Mouse (Mus musculus) limb, embryonic 15.5 days (tissue): ENCODE measurements around the gene Mmp3. TPM values are rescaled to one million over a fixed set of nuclear protein-coding genes. Genes with fewer than 3 reads are reported as not detected.
A peak's percentile ranks its signal among the peaks of the same experiment; 100 is the strongest.
"Not testable (repeated sequence)": the region's sequence is repeated elsewhere in the genome, so short reads cannot be mapped to it uniquely, and the experiment has no call there.

ENCODE experiments used
- ATAC-seq: fragments of 200-750 bp; cut with Nextera tagmentation; 2 replicates; pipeline ENCODE4 v1.8.0; 2017; ENCODE audit warnings: low read depth, moderate TSS enrichment; ENCODE audit not compliant: insufficient number of reproducible peaks, low FRiP score, low TSS enrichment
- H3K27ac ChIP-seq: fragments of 300-500 bp; sonication (generic); 2 replicates; pipeline ENCODE4 v1.5.1; 2015; ENCODE audit warnings: moderate library complexity, mild to moderate bottlenecking, inconsistent platforms
- H3K27me3 ChIP-seq: fragments of 300-500 bp; sonication (generic); 2 replicates; pipeline ENCODE4 v1.6.1; 2015; ENCODE audit warnings: inconsistent platforms
- H3K36me3 ChIP-seq: fragments of 300-500 bp; sonication (generic); 2 replicates; pipeline ENCODE4 v1.6.1; 2015; ENCODE audit warnings: inconsistent platforms
- H3K4me1 ChIP-seq: fragments of 300-500 bp; sonication (generic); 2 replicates; pipeline ENCODE4 v1.6.1; 2015; ENCODE audit warnings: inconsistent platforms
- H3K4me2 ChIP-seq: fragments of 300-500 bp; sonication (generic); 2 replicates; pipeline ENCODE4 v1.6.1; 2015; ENCODE audit warnings: mild to moderate bottlenecking, inconsistent platforms
- H3K4me3 ChIP-seq: fragments of 300-500 bp; sonication (generic); 2 replicates; pipeline ENCODE4 v1.5.1; 2015; ENCODE audit warnings: mild to moderate bottlenecking, inconsistent platforms
- H3K9ac ChIP-seq: fragments of 300-500 bp; sonication (generic); 2 replicates; pipeline ENCODE4 v1.6.1; 2015; ENCODE audit warnings: inconsistent platforms
- H3K9me3 ChIP-seq: fragments of 300-500 bp; sonication (generic); 2 replicates; pipeline ENCODE4 v1.6.1; 2016; ENCODE audit warnings: inconsistent platforms
- WGBS: fragments of 180-500 bp; shearing (Covaris S2); methylation state at CpG from one replicate; pipeline ENCODE4 v1.1.7; 2015; 5-methylcytosine and 5-hydroxymethylcytosine counted together
- polyA plus RNA-seq: library from polyadenylated mRNA; unstranded; fragments of >200 nt; fragmentation: Nextera tagmentation; extraction: Ambion mirVana; gene quantifications from 2 replicates; pipeline ENCODE4 v1.2.1, GENCODE M21; 2015

Gene Mmp3
- polyA plus RNA-seq, result 0.31 TPM in 1 of 2 replicates, not detected in the other

DNA sequence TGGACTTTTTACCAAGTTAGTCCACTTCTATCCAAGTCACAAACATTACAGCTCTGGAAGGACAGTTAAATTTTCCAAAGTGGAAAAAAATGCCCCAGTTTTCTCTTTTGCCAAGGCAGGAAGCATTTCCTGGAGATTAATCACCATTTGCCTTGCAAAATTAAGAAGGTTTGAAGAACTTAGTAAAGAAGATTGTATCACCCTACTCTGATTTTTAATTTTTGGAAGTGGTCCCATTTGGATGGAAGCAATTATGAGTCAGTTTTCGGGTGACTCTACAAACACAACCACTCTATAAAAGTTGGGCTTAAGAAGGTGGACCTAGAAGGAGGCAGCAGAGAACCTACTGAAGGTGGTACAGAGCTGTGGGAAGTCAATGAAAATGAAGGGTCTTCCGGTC is at the start of gene Mmp3:
Mmp3 (plus strand) TSS at position 301 of the 400 bp plus-strand sequence.
- Histone ChIP-seq H3K9me3 (no peaks in the 10 kb centered on the region), H3K4me3 (no peak within 1 kb of the TSS), H3K4me2 (no peak within 1 kb of the TSS), H3K4me1 (no peaks in the 10 kb centered on the region), H3K27me3 (no peaks in the 10 kb centered on the region), H3K9ac (no peak within 1 kb of the TSS), H3K27ac (no peak within 1 kb of the TSS), H3K36me3 (no peaks in the 10 kb centered on the region)
- no peak for ATAC-seq
- 75% methylated on average over 2 of the region's 2 CpGs for WGBS

- H3K9me3 ChIP-seq, ATAC-seq, H3K4me3 ChIP-seq, H3K9ac ChIP-seq, H3K36me3 ChIP-seq, H3K27ac ChIP-seq, H3K27me3 ChIP-seq, H3K4me2 ChIP-seq, H3K4me1 ChIP-seq: not testable (repeated sequence)
- WGBS, result 75% methylated on average over 8 of the region's 8 CpGs
Measured at GRCm38 (mm10) chr9:7396556-7396955, 49.1 kb upstream of the Mmp3 start.

DNA sequence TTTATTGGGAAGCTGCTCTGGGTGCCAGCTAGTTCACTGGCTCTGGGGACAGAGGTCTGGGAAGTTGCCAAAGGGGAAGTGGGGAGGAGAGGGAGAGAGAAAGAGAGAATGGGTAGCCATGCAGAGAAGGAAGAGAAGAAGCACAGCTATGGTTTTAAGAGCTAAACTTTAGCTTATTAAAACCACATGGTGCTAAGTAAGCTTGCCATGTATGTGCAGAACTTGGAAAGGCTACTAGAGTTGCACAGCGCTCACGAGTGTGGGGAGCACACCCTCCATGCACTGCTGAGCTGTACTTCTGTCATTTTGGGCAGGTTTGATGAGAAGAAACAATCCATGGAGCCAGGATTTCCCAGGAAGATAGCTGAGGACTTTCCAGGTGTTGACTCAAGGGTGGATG is 7.7 kb downstream of the Mmp3 start:
- 29% methylated on average over 2 of the region's 2 CpGs for WGBS
- H3K27ac ChIP-seq, result no peak overlapping the region
- no peak overlapping the region for H3K4me2 ChIP-seq
- H3K4me1 ChIP-seq, result no peaks in the 10 kb centered on the region
- no peaks in the 10 kb centered on the region for H3K36me3 ChIP-seq
- no peak overlapping the region for H3K4me3 ChIP-seq
- no peaks in the 10 kb centered on the region for H3K9me3 ChIP-seq
- H3K27me3 ChIP-seq, result no peaks in the 10 kb centered on the region
- H3K9ac ChIP-seq, result no peak overlapping the region
- peak; percentile 67; the same call in 1 of the 2 replicates for ATAC-seq

DNA sequence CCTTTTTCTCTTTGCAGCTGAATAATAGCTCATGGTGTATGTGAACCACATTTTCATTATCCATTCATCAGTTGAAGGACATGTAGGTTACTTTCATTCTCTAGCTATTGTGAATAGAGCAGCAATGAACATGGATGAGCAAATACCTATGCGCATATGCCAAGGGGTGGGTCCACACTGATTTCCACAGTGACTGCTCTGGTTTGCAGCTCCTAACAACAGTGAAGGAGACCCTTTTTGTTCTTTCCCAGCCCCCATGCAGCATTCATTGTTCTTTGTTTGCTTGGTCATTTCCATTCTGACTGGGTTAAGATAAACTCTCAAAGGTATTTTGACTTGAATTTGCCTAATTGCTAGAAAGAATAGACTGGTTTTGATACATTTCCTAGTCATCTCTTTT is 24.6 kb downstream of the Mmp3 start:
- Histone ChIP-seq H3K27ac (no peak overlapping the region), H3K4me1 (no peaks in the 10 kb centered on the region), H3K27me3 (no peaks in the 10 kb centered on the region), H3K9me3 (no peaks in the 10 kb centered on the region), H3K36me3 (no peaks in the 10 kb centered on the region), H3K4me2 (no peak overlapping the region), H3K4me3 (no peak overlapping the region), H3K9ac (no peak overlapping the region)
- ATAC-seq, result no peak
- 98% methylated on average over 1 of the region's 1 CpGs for WGBS

- H3K9me3 ChIP-seq, result no peaks in the 10 kb centered on the region
- H3K27ac ChIP-seq, result no peak overlapping the region
- no peaks in the 10 kb centered on the region for H3K4me1 ChIP-seq
- H3K4me2 ChIP-seq, result no peak overlapping the region
- no peak overlapping the region for H3K9ac ChIP-seq
- no peak overlapping the region for H3K4me3 ChIP-seq
- H3K27me3 ChIP-seq, result no peaks in the 10 kb centered on the region
- no peak for ATAC-seq
- WGBS, result 68% methylated on average over 5 of the region's 5 CpGs
- H3K36me3 ChIP-seq, result no peaks in the 10 kb centered on the region
Measured at GRCm38 (mm10) chr9:7483684-7484394, 38.2 kb downstream of the Mmp3 start.

DNA sequence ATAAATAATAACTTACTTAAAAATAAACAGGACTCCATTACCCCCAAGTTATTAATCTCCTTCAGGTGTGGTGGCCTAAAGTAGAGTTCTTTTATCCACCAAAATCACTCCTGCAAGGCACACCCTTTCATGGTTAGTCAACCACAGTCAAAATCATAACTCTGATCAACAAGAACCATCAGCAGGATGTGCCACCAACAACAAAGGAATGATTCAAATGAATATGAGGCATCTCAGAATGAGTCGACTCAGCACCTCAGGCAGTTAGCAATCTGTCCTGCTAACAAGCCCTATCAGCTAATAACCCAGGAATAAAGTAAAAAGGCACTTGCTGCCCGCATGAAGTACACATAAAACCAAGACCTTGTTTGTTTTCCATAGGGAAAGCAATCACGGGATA is 55.5 kb downstream of the Mmp3 start:
- Histone ChIP-seq H3K36me3 (no peaks in the 10 kb centered on the region), H3K9me3 (no peaks in the 10 kb centered on the region), H3K27me3 (no peaks in the 10 kb centered on the region), H3K4me2 (no peak overlapping the region), H3K9ac (no peak overlapping the region), H3K4me3 (no peak overlapping the region), H3K27ac (no peak overlapping the region), H3K4me1 (no peaks in the 10 kb centered on the region)
- WGBS, result 76% methylated on average over 3 of the region's 3 CpGs
- no peak for ATAC-seq

- WGBS, result 87% methylated on average over 3 of the region's 3 CpGs
- Histone ChIP-seq H3K36me3 (no peaks in the 10 kb centered on the region), H3K4me2 (no peak within 1 kb of the TSS), H3K4me1 (no peaks in the 10 kb centered on the region), H3K4me3 (no peak within 1 kb of the TSS), H3K27ac (no peak within 1 kb of the TSS), H3K9me3 (no peaks in the 10 kb centered on the region), H3K27me3 (no peaks in the 10 kb centered on the region), H3K9ac (no peak within 1 kb of the TSS)
- no peak for ATAC-seq
Measured at GRCm38 (mm10) chr9:7502051-7502450, 56.4 kb downstream of the Mmp3 start, which contains the start of gene Mmp10. Mmp10 (plus strand) TSS chr9:7502352.

Other genes starting within 250 kb of the Mmp3 start
- 14.3 and 33.3 TPM in 2 replicates for gene Mmp13, start 173.3 kb upstream of the Mmp3 start, polyA plus RNA-seq
- gene Mmp12, start 101.4 kb upstream of the Mmp3 start, polyA plus RNA-seq, result 0.19 TPM in 1 of 2 replicates, not detected in the other
- not detected in 2 replicates for gene Mmp1b, start 57.8 kb upstream of the Mmp3 start, polyA plus RNA-seq
- not detected in 2 replicates for gene Mmp10, start 56.5 kb downstream of the Mmp3 start, polyA plus RNA-seq
- gene Mmp8, start 112.6 kb downstream of the Mmp3 start, polyA plus RNA-seq, result 1.1 and 1.3 TPM in 2 replicates
- gene Mmp27, start 125.6 kb downstream of the Mmp3 start, polyA plus RNA-seq, result 0.42 TPM in 1 of 2 replicates, not detected in the other
- not detected in 2 replicates for gene Mmp20, start 182.4 kb downstream of the Mmp3 start, polyA plus RNA-seq
- gene Mmp7, start 246.3 kb downstream of the Mmp3 start, polyA plus RNA-seq, result 0.14 TPM in 1 of 2 replicates, not detected in the other